Mouse (Mus musculus) ovary, adult 18-20 months (tissue): ENCODE results near the gene Ccdc73.
"Not testable (repeated sequence)": the region's sequence is repeated elsewhere in the genome, so short reads cannot be mapped to it uniquely, and the experiment has no call there.

Experiments used
- DNase-seq: peaks from one replicate; pipeline ENCODE4 v3.0.0; 2022; ENCODE audit warnings: low spot score, mixed read lengths

Ccdc73 gene

DNA sequence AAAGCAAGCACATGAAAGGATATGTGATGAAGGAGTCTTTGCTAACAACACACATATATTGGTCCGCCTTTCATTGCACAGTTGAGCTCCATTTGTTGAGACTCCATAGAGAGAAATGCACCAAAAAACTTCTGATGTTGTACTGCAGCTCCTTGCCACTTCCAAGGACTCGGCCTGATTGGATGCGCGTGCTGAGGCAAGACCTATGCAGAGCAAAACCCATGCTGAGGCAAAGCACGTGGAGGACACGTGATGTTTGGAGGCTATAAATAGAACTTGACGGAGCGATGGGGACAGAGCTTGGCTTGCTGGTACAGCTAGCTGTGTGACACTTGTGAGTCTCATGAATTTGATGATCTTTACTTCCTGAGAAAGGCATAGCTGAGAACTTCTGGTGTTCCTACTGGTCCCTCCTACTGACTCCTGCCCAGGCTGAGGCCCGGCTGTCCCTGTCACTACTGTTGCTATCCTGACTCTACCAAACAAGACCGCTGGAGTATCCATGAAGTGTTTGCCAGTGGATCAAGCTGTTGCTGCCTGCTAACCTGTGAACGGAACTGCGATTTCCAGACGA is at the start of gene Ccdc73:
Ccdc73 (plus strand) TSS at position 524 of the 574 bp plus-strand sequence.
- no peak for DNase-seq

DNA sequence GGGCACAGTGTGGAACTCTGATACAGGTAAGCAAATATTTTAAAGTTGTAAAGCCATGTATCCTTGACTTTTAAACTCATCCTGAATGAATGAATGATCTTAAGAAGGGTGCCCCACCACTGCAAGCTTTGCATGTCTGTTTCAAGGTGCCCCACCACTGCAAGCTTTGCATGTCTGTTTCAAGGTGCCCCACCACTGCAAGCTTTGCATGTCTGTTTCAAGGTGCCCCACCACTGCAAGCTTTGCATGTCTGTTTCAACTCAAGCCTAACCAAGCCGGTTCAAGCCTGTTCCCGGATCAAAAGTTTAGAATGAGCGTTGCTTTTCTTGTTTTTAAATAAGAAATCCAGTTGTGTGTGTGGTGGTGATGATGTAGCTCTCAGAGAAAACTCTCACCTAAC is 48.8 kb upstream of the Ccdc73 start:
- DNase-seq, result not testable (repeated sequence)

DNA sequence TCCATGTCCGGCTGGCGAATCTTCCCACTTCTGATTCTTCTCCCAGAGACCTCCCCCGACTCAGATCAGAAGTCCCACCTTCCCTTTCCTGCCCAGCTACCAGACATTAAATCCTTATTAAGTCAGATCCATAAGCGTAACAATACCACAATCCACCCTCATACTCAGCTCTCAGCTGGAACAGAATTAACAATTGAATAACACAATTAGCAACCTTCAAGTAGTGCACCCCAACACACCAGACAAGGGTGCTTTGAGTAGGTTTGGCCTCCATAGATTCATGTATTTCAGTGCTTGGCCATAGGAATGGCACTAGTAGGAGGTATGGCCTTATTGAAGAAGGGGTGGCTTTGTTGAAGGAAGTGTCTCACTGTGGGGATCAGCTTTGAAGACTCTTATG is 41.4 kb upstream of the Ccdc73 start:
- no peak for DNase-seq

DNA sequence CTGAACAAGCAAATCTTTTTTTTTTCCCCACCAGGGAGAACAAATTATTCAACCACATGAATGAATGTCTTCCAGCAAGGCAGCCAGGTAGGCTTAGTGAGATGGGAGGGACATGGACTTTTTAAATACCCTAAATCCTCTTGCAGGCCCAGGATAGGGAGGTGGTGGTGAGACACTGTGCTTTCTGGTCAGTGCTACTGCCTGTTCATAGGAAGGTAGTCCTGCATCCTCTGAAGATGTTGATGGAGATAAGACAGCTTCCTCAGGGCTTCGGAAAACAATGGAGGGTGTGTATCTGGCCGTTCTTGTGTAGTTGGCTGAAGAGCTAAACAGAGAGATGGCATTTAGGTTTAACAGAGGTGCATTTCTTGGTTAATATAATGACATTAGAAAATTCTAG is 35.1 kb upstream of the Ccdc73 start:
- DNase-seq, result no peak

DNA sequence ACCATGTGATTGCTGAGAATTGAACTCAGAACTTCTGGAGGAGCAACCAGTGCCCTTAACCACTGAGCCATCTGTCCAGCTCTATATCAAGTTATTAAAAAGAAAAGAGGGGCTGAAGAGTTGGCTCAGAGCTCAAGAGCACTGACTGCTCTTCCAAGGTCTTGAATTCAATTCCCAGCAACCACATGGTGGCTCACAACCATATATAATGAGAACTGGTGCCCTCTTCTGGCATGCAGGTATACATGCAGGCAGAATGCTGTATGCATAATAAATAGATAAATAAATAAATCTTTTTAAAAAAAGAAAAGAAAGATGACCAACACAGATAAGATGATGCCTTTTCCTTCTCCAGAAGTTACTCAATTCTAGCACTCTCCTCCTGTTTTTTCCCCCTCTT is 26.6 kb upstream of the Ccdc73 start:
- DNase-seq, result no peak

DNA sequence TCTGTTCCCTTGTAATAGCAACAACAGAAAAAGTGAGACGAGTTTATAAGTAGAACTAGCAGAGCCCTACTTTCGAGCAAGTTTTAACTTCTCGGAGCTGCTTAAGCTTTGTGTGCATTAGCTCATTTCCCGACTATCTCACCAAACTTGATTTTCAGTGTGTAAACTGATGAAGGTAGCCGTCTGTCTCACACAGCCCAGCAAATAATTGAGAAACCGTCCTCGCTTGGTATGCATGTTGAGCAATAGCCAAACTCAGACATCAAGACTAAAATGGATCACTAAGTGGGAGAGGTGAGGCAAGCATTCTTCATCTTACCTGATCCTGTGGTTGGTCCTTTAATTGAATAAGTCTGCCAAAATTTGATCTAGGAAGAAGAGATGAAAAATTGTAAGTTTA is 25.9 kb upstream of the Ccdc73 start:
- no peak for DNase-seq

DNA sequence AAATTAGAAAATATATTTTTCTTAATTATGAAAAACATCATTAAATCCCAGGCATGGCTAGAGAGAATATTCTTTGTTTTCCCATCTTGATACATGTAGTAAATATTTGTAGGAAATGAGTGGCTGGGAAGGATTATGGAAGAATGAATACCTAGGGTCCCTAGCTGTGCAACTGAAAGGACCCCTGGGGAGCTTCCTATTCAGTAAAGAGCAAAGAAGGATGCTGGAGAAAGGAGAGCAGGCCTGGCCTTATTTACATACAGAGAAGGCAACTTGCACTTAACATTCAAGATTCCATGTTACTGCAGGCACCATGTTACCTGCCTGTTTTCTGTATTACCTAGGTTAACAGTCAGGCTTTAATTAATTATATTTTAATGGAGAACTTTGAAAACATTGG is 25.0 kb upstream of the Ccdc73 start:
- DNase-seq, result no peak

DNA sequence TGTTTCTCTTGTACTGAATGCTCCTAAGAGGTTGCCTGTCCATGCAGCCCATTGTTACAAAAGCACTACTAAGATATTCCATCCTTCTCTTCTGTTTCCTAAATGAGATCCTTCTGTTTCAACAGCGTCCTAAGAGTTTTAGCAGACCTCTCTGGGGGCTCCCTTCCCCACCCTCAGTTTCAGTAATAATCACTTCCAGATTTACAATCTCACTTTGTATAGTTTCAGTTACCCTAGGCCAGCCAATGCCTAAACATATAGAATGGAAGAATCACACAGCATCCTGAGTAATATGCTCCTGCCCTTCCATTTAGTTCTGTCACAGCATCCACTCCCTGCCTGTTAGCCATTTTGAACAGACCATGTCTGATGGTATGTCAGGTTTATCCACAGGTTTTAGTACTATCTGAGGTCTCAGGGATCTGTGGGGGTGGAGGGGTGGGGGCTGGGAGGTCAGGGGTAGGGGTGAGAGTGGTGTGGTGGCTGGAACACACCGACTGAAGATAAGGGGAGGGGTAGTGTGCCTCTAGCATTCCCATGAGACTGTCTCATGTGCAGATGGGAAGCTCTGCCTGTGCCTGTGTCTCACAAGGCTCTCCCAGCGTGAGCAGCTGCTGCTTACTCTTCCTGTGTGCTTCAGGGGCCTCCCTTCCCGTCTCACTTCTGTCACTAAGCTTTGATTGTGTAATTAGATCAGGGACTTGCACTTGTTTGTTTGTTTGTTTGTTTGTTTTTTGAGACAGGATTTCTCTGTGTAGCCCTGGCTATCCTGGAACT is 20.8 kb upstream of the Ccdc73 start:
- DNase-seq, result no peak

DNA sequence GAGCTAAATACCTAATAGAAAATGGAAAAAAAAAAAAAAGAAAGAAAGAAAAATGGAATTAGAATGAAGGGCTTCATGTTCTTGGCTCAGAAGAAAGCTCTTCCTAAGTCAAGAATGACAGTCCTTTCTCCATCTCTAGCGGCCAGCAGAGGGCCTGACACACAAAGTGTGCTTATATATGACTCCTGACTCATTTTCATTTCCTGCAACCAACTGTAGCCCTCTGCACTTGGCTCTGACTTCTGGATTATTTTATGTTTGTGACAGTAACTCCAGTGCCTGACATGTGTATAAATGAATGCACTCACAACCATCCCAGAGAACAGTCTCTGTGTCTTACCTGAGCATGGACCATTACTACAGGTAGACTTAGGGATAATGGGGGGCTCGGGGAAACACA is 20.0 kb upstream of the Ccdc73 start:
- no peak for DNase-seq

DNA sequence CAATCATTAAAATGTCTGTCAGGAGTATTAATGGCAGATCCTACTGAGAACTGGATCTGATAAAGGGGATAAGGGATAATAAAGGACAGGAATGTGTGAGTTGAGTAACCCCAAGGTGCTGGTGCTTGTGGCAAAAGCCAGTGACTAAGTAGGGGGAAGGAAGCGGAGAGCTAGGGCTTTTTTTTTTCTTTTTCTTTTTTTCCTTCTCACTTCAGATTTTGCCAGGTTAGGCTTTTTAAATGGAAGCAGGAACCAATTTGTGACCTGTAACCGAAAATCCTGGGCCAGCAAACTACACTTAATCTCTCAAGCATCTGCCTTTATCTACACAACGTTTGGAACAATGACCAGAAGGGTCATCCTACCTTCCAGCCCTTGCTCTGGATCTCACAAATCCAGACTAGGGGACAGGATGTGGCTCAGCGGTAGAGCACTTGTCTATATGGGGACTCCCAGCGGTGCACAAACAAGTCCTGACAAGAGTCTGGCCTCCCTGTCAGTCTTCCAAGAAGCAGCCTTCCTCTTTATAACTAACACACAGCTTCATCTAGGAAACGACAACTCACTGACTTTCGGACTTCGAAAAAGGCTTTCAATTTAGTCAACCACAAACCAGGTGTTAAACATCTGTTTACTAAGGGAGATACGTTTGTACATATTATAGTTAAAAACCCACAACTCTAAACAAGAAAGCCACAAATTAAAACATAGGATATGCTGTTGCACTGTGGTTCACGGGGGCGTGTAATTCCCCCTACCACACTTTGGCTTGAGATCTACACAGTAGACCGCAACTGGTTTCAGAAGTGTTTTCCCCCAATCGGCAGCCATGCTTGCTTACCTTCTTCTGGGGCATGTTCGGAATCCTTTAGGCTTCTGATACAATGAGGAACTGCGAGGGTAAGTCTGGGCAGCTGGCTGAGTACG is 19.1 kb upstream of the Ccdc73 start:
- DNase-seq, result no peak

DNA sequence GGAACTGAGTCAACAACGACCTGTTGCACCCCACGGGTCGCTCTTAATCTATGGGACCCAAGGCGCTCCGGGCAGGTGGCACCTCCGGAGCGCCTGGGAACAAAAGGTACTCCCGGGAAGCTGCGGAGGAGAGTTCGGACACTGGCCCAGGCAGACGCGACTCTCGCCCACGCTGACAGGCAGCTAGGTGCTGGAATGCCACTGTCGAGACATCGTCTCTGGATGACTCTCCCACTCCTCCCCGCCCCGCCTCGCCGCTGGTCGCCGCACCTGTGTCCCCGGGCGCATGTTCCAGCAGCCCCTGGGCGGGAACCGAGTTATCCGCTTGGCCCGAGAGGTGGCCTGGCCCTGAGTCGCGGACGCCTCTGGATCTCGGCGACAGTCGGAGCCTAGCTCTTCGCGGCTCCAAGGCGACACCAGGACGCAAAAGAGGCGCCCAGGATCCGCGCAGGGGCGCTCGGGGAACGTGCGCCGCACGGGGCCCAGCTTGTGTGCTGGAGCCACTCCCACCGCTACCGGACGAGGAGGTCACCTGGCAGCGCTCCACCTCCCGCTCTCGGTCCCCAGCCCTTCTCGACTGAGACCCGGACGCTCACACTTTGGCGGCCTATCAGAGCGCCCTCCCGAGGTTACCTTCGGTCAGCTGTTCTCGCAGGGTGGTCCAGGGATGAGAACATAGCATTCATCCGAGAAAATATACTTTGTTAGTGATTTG is 18.2 kb upstream of the Ccdc73 start, which contains the start of gene Prrg4:
Prrg4 (minus strand) TSS at position 601 of the 715 bp plus-strand sequence.
- DNase-seq, result peak; percentile 49

DNA sequence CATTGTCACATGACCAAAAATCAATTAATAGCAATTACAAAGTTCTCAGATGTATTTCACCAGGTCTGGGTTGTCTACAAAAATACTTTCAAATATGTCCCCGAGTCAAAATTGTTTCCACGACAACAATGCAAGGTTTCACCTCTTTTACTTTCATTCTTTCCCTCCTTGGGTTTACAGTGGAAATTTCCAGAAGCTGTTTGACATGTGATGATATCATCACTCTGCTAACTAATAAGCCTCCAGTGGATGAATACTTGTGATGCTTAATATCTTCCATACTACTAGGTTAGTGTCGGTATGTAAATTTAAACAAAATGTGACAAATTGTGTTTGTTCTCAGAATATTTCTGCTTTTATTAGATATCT is 17.6 kb upstream of the Ccdc73 start:
- DNase-seq, result no peak

DNA sequence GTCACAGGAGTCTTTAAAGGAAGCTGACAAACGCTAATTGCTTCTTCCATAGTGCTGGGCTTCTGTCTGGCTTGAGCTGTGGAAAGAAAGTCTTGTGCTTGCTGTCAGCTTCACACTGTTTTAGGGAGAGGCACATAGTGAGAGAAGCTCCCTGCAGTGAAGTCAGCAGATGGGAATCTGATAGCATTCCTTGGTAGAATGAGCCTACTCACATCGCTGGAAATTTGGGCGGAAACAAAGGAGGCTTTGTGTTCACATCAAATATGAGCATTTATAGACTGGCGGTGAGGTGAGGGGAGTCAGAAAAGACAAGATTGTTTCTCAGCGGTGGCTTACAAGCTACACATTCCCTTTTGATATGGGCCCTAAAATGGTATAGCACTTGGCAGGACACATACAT is 15.9 kb upstream of the Ccdc73 start:
- DNase-seq, result no peak

DNA sequence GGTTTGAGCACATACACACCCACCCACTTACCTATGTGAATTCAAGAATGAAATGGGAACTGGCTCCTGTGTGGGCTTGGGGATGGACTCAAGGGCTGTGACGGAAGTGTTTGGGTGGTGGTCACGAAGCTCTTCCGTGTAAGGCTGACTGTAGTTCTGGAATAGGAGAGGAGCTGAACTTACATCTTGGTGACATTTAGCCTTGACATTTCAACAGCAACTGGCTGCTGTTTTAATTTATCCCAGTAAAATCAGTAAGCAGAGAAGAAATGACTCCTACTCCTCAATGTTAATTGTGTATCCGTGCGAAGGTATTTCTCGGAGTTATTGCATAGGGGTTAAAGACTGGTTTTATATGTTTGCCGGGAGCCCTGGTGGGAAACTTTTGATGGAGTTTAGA is 15.1 kb upstream of the Ccdc73 start:
- DNase-seq, result no peak

DNA sequence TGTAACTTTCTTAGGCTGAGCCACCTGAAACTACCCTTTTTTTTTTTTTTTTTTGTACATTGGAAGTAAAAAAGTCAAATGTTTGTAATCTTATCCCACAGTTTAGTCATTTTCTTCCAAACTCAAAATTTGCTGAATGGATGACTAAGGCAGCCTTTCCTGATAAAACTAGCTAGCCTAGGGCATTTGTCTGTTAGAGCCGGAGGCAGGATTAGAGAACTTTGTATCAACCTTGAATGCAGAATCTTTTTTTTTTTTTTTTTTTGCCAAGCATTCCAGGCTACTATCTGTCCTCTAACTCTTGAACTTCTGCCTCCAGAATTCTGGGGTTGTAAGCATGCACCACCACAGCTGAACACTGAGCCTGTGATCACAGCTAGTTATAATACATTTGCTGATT is 12.8 kb upstream of the Ccdc73 start:
- no peak for DNase-seq

DNA sequence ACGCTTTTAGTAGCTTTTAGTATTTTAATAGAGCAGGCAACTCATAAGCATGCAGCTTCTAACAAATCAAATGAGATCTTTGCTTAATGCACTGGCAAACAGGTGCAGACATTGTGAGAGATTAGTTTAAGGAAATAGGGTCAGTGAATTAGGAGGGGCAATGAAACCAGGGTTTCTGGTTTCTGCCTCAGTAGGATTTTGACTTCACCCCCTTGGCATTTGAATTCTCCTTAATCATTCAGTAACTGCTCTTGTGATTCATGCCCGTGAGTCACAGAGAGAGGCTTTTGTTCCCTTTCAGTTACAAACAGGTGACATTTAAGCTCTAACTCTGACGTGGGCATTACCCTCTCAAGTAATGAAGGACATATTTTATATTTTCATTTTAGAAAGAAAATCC is 11.9 kb upstream of the Ccdc73 start:
- no peak for DNase-seq

DNA sequence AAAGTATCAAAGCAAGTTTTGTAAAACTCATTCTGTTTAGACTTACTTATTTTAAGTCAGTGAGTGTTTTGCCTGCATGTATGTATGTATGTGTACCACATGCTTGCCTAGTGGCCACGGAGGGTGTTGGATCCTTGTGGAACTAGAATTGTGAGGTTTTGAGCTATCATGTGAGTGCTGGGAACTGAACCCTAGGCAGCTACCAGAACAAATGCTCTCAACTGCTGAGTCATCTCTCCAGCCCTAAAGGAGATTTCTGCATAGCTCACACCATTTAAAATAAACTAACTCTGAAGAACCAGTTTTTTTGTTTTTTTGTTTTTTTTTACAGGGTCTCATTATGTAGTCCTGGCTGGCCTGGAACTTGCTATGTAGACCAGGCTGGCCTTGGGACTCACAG is 11.4 kb upstream of the Ccdc73 start:
- DNase-seq, result no peak

DNA sequence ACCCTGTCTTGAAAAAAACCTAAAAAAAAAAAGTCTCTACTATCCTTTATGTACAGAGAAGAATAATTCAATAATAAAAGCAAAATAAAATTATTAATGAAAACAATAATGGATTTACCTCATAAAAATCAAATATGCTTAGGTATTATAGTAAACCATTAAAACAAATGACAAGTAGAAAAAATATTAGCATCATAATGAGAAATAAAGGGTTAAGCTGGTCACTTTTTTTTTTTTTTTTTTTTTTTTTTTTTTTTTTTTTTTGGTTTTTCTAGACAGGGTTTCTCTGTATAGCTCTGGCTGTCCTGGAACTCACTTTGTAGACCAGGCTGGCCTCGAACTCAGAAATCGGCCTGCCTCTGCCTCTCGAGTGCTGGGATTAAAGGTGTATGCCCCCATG is 9.5 kb upstream of the Ccdc73 start:
- DNase-seq, result not testable (repeated sequence)

DNA sequence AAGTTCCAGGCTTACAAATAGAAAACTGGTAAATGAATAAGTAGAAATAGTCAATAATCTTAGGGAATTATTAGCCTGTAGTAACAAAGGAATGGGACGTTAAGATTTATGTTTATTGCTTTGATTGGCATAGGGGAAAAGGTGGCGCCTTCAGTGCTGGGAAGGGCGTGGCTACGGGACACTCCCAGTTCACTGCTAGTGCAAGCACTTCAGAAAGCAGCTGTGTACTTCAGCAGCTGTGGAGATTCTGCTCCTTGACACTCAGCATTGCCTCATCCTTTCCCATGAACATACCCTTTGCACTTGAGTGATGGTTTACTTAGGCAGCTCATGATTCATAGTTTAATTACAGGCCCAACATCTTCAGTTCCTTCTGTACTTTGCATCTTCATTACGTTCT is 8.5 kb upstream of the Ccdc73 start:
- DNase-seq, result no peak

DNA sequence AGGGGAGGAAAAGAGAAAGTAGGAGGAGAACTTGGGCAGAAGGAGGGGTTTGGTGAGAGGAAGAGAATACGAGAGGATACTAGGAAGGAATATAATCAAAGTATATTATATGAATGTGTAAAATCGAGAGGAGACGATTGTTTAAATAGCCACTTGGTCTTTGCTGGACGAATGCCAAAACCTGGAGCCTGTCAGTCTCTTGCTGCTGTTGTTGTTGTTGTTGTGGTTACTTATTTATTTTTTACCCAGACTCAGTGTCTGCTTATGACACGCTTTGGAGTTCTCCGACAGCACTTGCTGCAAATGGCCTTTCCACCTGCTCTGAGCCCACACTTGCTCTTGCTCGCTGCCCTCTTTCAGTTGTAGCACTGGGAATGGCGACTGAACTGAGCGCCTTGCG is 7.2 kb upstream of the Ccdc73 start:
- DNase-seq, result no peak

DNA sequence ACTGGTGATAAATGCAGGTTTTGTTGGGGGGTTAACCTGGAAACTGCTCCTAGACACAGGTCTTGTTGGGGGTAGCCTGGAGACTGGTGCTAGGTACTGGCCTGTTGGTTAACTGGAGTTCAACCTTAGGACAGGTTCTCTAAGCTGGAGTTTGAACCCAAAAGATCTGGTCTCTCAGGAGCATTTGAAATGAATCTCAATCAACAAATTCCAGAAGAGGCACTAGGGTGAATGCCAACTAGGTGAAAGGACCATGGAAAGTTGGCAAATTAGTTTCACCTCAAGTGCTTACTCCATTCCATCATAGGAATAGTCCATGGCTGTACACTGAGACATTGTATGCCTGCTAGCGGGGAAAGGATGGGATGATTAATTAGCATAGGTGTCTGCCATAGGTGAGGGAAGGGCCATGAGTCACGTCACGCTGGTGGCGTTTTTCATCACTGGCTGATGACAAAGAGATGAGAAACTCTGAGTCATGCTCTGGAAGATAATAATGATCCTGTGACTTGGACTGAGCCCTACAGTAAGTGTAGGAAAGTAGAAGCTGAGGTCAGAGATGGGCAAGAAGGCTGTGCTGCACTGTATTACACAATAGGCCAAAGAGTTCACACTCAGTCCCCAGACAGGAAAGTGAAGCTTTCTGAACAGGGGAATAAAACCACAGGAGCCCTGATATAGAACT is 3.3 kb upstream of the Ccdc73 start:
- no peak for DNase-seq

DNA sequence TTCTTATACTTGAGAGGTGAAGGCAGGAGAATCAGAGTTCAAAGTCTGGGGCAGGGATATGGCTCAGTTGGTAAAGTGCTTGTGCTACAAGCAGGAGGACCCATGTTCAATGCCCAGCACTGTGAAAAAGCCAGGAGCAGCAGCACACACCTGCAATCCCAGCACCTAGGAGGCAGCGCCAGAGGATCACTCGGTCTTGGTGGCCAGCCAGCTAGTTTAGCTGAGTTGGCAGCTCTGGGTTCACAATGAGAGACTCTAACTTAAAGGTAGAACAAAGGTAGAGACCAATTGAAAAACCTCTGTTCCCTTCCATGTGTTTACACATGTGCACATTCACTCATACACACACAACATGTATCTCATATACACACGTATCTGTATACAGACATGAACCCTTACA is 1.5 kb downstream of the Ccdc73 start:
- DNase-seq, result no peak
